Comparison of ENCODE assay signal across 11 mouse cellular contexts in genomic region chr9:57758528-57758927, GRCm38 (mm10). TPM values are rescaled to one million over a fixed set of nuclear protein-coding genes. Genes with fewer than 3 reads are reported as not detected.
A peak's percentile ranks its signal among the peaks of the same experiment; 100 is the strongest.
DNase-seq lines count a peak whose midpoint lies in the region; ATAC-seq and TF ChIP-seq lines count a peak whose summit lies in the region.
"Had no signal": no experiment of that assay in that cellular context is flagged by ENCODE, and none has a peak within 500 bp of the region (broad histone marks: within the 10 kb centered on the region; RNA-seq: fewer than 3 reads in every experiment).

No protein-coding gene starts in this region.

- 86% methylated on average over 22 of the region's 22 CpGs for WGBS in heart, embryonic 11.5 days (ENCODE audit: insufficient replicate concordance)
- WGBS in midbrain, embryonic 11.5 days, result 91% methylated on average over 22 of the region's 22 CpGs

- no peak for TF ChIP-seq POLR2A in brain, embryonic 14.5 days (IDR thresholded peaks at IDR 0.05; ENCODE audit: borderline replicate concordance, extremely low read depth, insufficient read depth, insufficient read length, poor library complexity, severe bottlenecking)

- H3K4me1 ChIP-seq in heart, embryonic 11.5 days (ENCODE audit: control insufficient read depth, insufficient read depth, low read length), result peaks cover 26% of the 10 kb centered on the region
- peaks cover 9% of the 10 kb centered on the region; the same call in 1 of the 2 replicates for H3K4me1 ChIP-seq in midbrain, embryonic 11.5 days (ENCODE audit: control insufficient read depth, insufficient read depth, low read length)

- H3K9me3 ChIP-seq in heart, embryonic 11.5 days (replicated peaks; ENCODE audit: control insufficient read depth, low read length), result no peaks in the 10 kb centered on the region
- no peaks in the 10 kb centered on the region for H3K9me3 ChIP-seq in midbrain, embryonic 11.5 days (ENCODE audit: control insufficient read depth, low read length)
- H3K9me3 ChIP-seq: forebrain, embryonic 10.5 days had no signal

- peak overlapping the region; percentile 80 for H3K27ac ChIP-seq in heart, embryonic 11.5 days (ENCODE audit: low read depth, low read length)
- H3K27ac ChIP-seq in midbrain, embryonic 11.5 days (ENCODE audit: low read depth, low read length), result no peak overlapping the region
- H3K27ac ChIP-seq: forebrain, embryonic 10.5 days; macrophage had no signal

- no peak overlapping the region; the same call in 1 of the 2 replicates for H3K9ac ChIP-seq in heart, embryonic 11.5 days (ENCODE audit: low read depth, low read length)
- no peak overlapping the region for H3K9ac ChIP-seq in midbrain, embryonic 11.5 days (ENCODE audit: low read length)

- peak overlapping the region; percentile 44 for H3K4me2 ChIP-seq in heart, embryonic 11.5 days
- no peak overlapping the region for H3K4me2 ChIP-seq in midbrain, embryonic 11.5 days

- no peaks in the 10 kb centered on the region for H3K27me3 ChIP-seq in heart, embryonic 11.5 days (ENCODE audit: control insufficient read depth, insufficient read depth, low read length)
- H3K27me3 ChIP-seq in midbrain, embryonic 11.5 days (ENCODE audit: control insufficient read depth, insufficient read depth, low read length), result no peaks in the 10 kb centered on the region

- peaks cover 50% of the 10 kb centered on the region for H3K36me3 ChIP-seq in heart, embryonic 11.5 days (ENCODE audit: control insufficient read depth, insufficient read depth, low read length)
- peaks cover 50% of the 10 kb centered on the region for H3K36me3 ChIP-seq in midbrain, embryonic 11.5 days (ENCODE audit: control insufficient read depth, insufficient read depth, low read length)

- DNase-seq in heart, adult 9 months (ENCODE audit: low spot score in 2 of 2), result no peak
- DNase-seq in ES-CJ7 (ENCODE audit: low read depth, low spot score), result peak; percentile 80
- peak; percentile 27 for DNase-seq in brain, embryonic 14.5 days (ENCODE audit: low read depth)
- peak; percentile 75 to 78 for DNase-seq in layer of hippocampus, postnatal 36 days
- DNase-seq in adrenal gland, postnatal 14 days, result no peak
- no peak for DNase-seq in midbrain, embryonic 11.5 days (ENCODE audit: low spot score, missing footprints)
- DNase-seq: thymus, adult 2 months had no signal

- no peak for TF ChIP-seq CTCF in brain, embryonic 14.5 days (IDR thresholded peaks at IDR 0.05; ENCODE audit: borderline replicate concordance, extremely low read depth, insufficient read depth, insufficient read length)

- peak overlapping the region; percentile 15; the same call in 1 of the 2 replicates for H3K4me3 ChIP-seq in heart, embryonic 11.5 days (ENCODE audit: low read depth, low read length)
- H3K4me3 ChIP-seq in midbrain, embryonic 11.5 days (ENCODE audit: low read depth, low read length), result no peak overlapping the region
- H3K4me3 ChIP-seq: forebrain, embryonic 10.5 days had no signal

- ATAC-seq in heart, embryonic 11.5 days (replicated peaks; ENCODE audit: insufficient number of reproducible peaks, low FRiP score, low TSS enrichment), result 0 out of 2 replicates have a peak, but pooled peaks have one; percentile 15
- no peak for ATAC-seq in midbrain, embryonic 11.5 days (ENCODE audit: low FRiP score)
- ATAC-seq: intestine, postnatal 0 days had no signal

RNA-seq across cellular contexts. Expression of gene Clk3, which starts 7.1 kb away (rescaled TPM):
- 64.2 and 73.5 TPM in 2 replicates for polyA plus RNA-seq in heart, embryonic 11.5 days (2014; fragmentation: Nextera tagmentation; extraction: Ambion mirVana)
- polyA plus RNA-seq in brain, embryonic 14.5 days (2012; rRNA removed), result 153 and 188 TPM in 2 replicates
- 10 to 100 TPM; 81.0 to 81.9 TPM for total RNA-seq in layer of hippocampus, postnatal 36 days (2021)
- 55.0 and 66.5 TPM in 2 replicates for total RNA-seq in adrenal gland, postnatal 14 days (2021)
- polyA plus RNA-seq in midbrain, embryonic 11.5 days (2014; fragmentation: Nextera tagmentation; extraction: Ambion mirVana), result 84.2 and 91.6 TPM in 2 replicates

RNA-seq across cellular contexts. Expression of gene Edc3, which starts 50.2 kb away (rescaled TPM):
- polyA plus RNA-seq in heart, embryonic 11.5 days (2014; fragmentation: Nextera tagmentation; extraction: Ambion mirVana), result 14.3 and 15.5 TPM in 2 replicates
- 24.1 and 27.0 TPM in 2 replicates for polyA plus RNA-seq in brain, embryonic 14.5 days (2012; rRNA removed)
- 10 to 100 TPM; 15.5 to 15.6 TPM for total RNA-seq in layer of hippocampus, postnatal 36 days (2021)
- total RNA-seq in adrenal gland, postnatal 14 days (2021), result 8.9 and 10.6 TPM in 2 replicates
- polyA plus RNA-seq in midbrain, embryonic 11.5 days (2014; fragmentation: Nextera tagmentation; extraction: Ambion mirVana), result 27.7 and 30.0 TPM in 2 replicates

Comparison
In these comparisons a context has a peak if more than half of its experiments do, and no peak if none do; other contexts are left out.
1. DNase-seq: peak in ES-CJ7 (single experiment), brain, embryonic 14.5 days (single experiment) and layer of hippocampus, postnatal 36 days (2 of 2); none in heart, adult 9 months (0 of 2), adrenal gland, postnatal 14 days (single experiment) and midbrain, embryonic 11.5 days (single experiment).